Mouse (Mus musculus): Measurements from ENCODE around the gene Ric8b.

The Ric8b gene

GRCm38 (mm10) chr10:84910194-84910593, 7.2 kb upstream of the Ric8b start:
- DNase-seq: no peak

- DNase-seq: no peak
Observed at GRCm38 (mm10) chr10:84910758-84911384, 6.5 kb upstream of the Ric8b start.

GRCm38 (mm10) chr10:84913148-84913547, 4.3 kb upstream of the Ric8b start:
- no peak for DNase-seq

- DNase-seq: no peak
Observed at GRCm38 (mm10) chr10:84915476-84915875, 1.9 kb upstream of the Ric8b start.

- peak in 1 of 2 experiments; percentile 78 for DNase-seq
Observed at GRCm38 (mm10) chr10:84917731-84918095, 297 bp downstream of the Ric8b start.

- no peak for DNase-seq
Observed at GRCm38 (mm10) chr10:84926336-84926735, 8.9 kb downstream of the Ric8b start.

GRCm38 (mm10) chr10:84926885-84927284, 9.5 kb downstream of the Ric8b start:
- DNase-seq: no peak

- no peak for DNase-seq
Observed at GRCm38 (mm10) chr10:84928465-84928864, 11.0 kb downstream of the Ric8b start.

- DNase-seq: no peak
Observed at GRCm38 (mm10) chr10:84935553-84936209, 18.3 kb downstream of the Ric8b start.

- no peak for DNase-seq
Observed at GRCm38 (mm10) chr10:84936832-84937515, 19.6 kb downstream of the Ric8b start.

GRCm38 (mm10) chr10:84938094-84938820, 20.8 kb downstream of the Ric8b start:
- DNase-seq: no peak

GRCm38 (mm10) chr10:84938886-84939285, 21.5 kb downstream of the Ric8b start:
- no peak for DNase-seq

- DNase-seq: no peak
Observed at GRCm38 (mm10) chr10:84940356-84940755, 22.9 kb downstream of the Ric8b start.

- no peak for DNase-seq
Observed at GRCm38 (mm10) chr10:84945692-84946091, 28.3 kb downstream of the Ric8b start.

GRCm38 (mm10) chr10:84948970-84949683, 31.7 kb downstream of the Ric8b start:
- DNase-seq: no peak

GRCm38 (mm10) chr10:84949684-84950010, 32.2 kb downstream of the Ric8b start:
- DNase-seq: no peak

GRCm38 (mm10) chr10:84950384-84950783, 33.0 kb downstream of the Ric8b start:
- no peak for DNase-seq

GRCm38 (mm10) chr10:84954236-84954635, 36.8 kb downstream of the Ric8b start:
- DNase-seq: no peak

GRCm38 (mm10) chr10:84956173-84956572, 38.8 kb downstream of the Ric8b start:
- DNase-seq: no peak

GRCm38 (mm10) chr10:84958597-84958996, 41.2 kb downstream of the Ric8b start:
- DNase-seq: no peak

- no peak for DNase-seq
Observed at GRCm38 (mm10) chr10:84960380-84960930, 43.0 kb downstream of the Ric8b start.

- DNase-seq: no peak
Observed at GRCm38 (mm10) chr10:84963126-84963525, 45.7 kb downstream of the Ric8b start.

GRCm38 (mm10) chr10:84963726-84964125, 46.3 kb downstream of the Ric8b start:
- DNase-seq: peak; percentile 48 to 70
